Mouse (Mus musculus) cerebellum, adult (tissue): ENCODE results near the gene Aph1c.
"Not testable (repeated sequence)": the region's sequence is repeated elsewhere in the genome, so short reads cannot be mapped to it uniquely, and the experiment has no call there.

ENCODE experiments used
- ATAC-seq: cut with Nextera tagmentation; 2 replicates; pipeline ENCODE4 v1.9.2; 2017; ENCODE audit warnings: mild to moderate bottlenecking, moderate library complexity, mixed read lengths; ENCODE audit not compliant: insufficient number of reproducible peaks, low FRiP score, low TSS enrichment

Aph1c gene

GRCm38 (mm10) chr9:66834318-66835096 lies at the start of gene Aph1c:
Aph1c (minus strand) TSS chr9:66834726.
- peak; percentile 96 for ATAC-seq

GRCm38 (mm10) chr9:66883500-66883899 lies 49.0 kb upstream of the Aph1c start:
- ATAC-seq: no peak

- no peak for ATAC-seq
Observed at GRCm38 (mm10) chr9:66882406-66882821, 47.9 kb upstream of the Aph1c start.

- no peak for ATAC-seq
Observed at GRCm38 (mm10) chr9:66881858-66882257, 47.3 kb upstream of the Aph1c start.

GRCm38 (mm10) chr9:66880752-66881151 lies 46.2 kb upstream of the Aph1c start:
- ATAC-seq: no peak

- no peak for ATAC-seq
Observed at GRCm38 (mm10) chr9:66879486-66879885, 45.0 kb upstream of the Aph1c start.

- no peak for ATAC-seq
Observed at GRCm38 (mm10) chr9:66878899-66879298, 44.4 kb upstream of the Aph1c start.

GRCm38 (mm10) chr9:66876577-66876976 lies 42.1 kb upstream of the Aph1c start:
- ATAC-seq: no peak

GRCm38 (mm10) chr9:66874297-66874696 lies 39.8 kb upstream of the Aph1c start:
- no peak for ATAC-seq

GRCm38 (mm10) chr9:66873531-66873930 lies 39.0 kb upstream of the Aph1c start:
- ATAC-seq: no peak

GRCm38 (mm10) chr9:66873009-66873408 lies 38.5 kb upstream of the Aph1c start:
- ATAC-seq: not testable (repeated sequence)

- no peak for ATAC-seq
Observed at GRCm38 (mm10) chr9:66872015-66872727, 37.6 kb upstream of the Aph1c start.

GRCm38 (mm10) chr9:66864708-66865107 lies 30.2 kb upstream of the Aph1c start:
- no peak for ATAC-seq

- ATAC-seq: no peak
Observed at GRCm38 (mm10) chr9:66863456-66863855, 28.9 kb upstream of the Aph1c start.

- ATAC-seq: no peak
Observed at GRCm38 (mm10) chr9:66862202-66862601, 27.7 kb upstream of the Aph1c start.

GRCm38 (mm10) chr9:66861104-66861767 lies 26.7 kb upstream of the Aph1c start:
- ATAC-seq: no peak

- no peak for ATAC-seq
Observed at GRCm38 (mm10) chr9:66859523-66859922, 25.0 kb upstream of the Aph1c start.

- ATAC-seq: no peak
Observed at GRCm38 (mm10) chr9:66855865-66856264, 21.3 kb upstream of the Aph1c start.

GRCm38 (mm10) chr9:66852592-66852991 lies 18.1 kb upstream of the Aph1c start:
- ATAC-seq: no peak

GRCm38 (mm10) chr9:66850966-66851365 lies 16.4 kb upstream of the Aph1c start:
- ATAC-seq: no peak

GRCm38 (mm10) chr9:66846822-66847221 lies 12.3 kb upstream of the Aph1c start:
- ATAC-seq: no peak
